Mouse (Mus musculus) stomach, postnatal 0 days (tissue): ENCODE data around the gene AW011738.

ENCODE experiments used
- CTCF ChIP-seq: IDR thresholded peaks from 2 replicates; pipeline ENCODE4 v1.5.1; 2016; ENCODE audit warnings: antibody characterized with exemption, low read depth, mild to moderate bottlenecking, moderate library complexity
- EP300 ChIP-seq: optimal IDR thresholded peaks from 2 replicates; pipeline ENCODE3; 2016; ENCODE audit warnings: antibody characterized with exemption

GRCm38 (mm10) chr4:156228393-156229024 lies 25.4 kb downstream of the AW011738 start:
- TF ChIP-seq CTCF: no peak
- TF ChIP-seq EP300: no peak
